Mouse (Mus musculus) midbrain, embryonic 16.5 days (tissue): Measurements from ENCODE around the gene Rab7b. TPM values are rescaled to one million over a fixed set of nuclear protein-coding genes. Genes with fewer than 3 reads are reported as not detected.

ENCODE experiments used
- ATAC-seq: fragments of 200-750 bp; cut with Nextera tagmentation; 2 replicates; pipeline ENCODE4 v1.8.0; 2017; ENCODE audit warnings: moderate TSS enrichment
- H3K27ac ChIP-seq: fragments of 300-500 bp; sonication (generic); 2 replicates; pipeline ENCODE4 v1.5.1; 2014; ENCODE audit warnings: mild to moderate bottlenecking, low read length, mixed read lengths
- H3K27me3 ChIP-seq: fragments of 300-500 bp; sonication (generic); 2 replicates; pipeline ENCODE4 v1.6.1; 2014; ENCODE audit warnings: low read depth, low read length, mixed read lengths; ENCODE audit not compliant: control insufficient read depth, insufficient read depth
- H3K36me3 ChIP-seq: fragments of 300-500 bp; sonication (generic); 2 replicates; pipeline ENCODE4 v1.6.1; 2014; ENCODE audit warnings: mild to moderate bottlenecking, low read length, moderate library complexity, mixed read lengths; ENCODE audit not compliant: control insufficient read depth, insufficient read depth
- H3K4me1 ChIP-seq: fragments of 300-500 bp; sonication (generic); 2 replicates; pipeline ENCODE4 v1.6.1; 2014; ENCODE audit warnings: mild to moderate bottlenecking, low read length, mixed read lengths; ENCODE audit not compliant: control insufficient read depth, insufficient read depth
- H3K4me2 ChIP-seq: fragments of 300-500 bp; sonication (generic); 2 replicates; pipeline ENCODE4 v1.6.1; 2014; ENCODE audit warnings: mild to moderate bottlenecking, low read length, mixed read lengths
- H3K4me3 ChIP-seq: fragments of 300-500 bp; sonication (generic); 2 replicates; pipeline ENCODE4 v1.5.1; 2014; ENCODE audit warnings: low read depth, mild to moderate bottlenecking, low read length, moderate library complexity, mixed read lengths
- H3K9ac ChIP-seq: fragments of 300-500 bp; sonication (generic); 2 replicates; pipeline ENCODE4 v1.6.1; 2014; ENCODE audit warnings: low read depth, low read length, mixed read lengths
- H3K9me3 ChIP-seq: fragments of 300-500 bp; sonication (generic); replicated peaks from 2 replicates; pipeline ENCODE4 v1.6.1; 2014; ENCODE audit warnings: mild to moderate bottlenecking, low read length, mixed read lengths; ENCODE audit not compliant: control insufficient read depth, poor library complexity, severe bottlenecking
- WGBS: fragments of 180-500 bp; shearing (Covaris S2); extraction: QIAGEN DNeasy Blood & Tissue Kit; methylation state at CpG from one replicate; pipeline ENCODE4 v1.1.7; 2014; 5-methylcytosine and 5-hydroxymethylcytosine counted together
- polyA plus RNA-seq: library from polyadenylated mRNA; unstranded; fragments of >200 nt; fragmentation: Nextera tagmentation; extraction: Ambion mirVana; gene quantifications from 2 replicates; pipeline ENCODE4 v1.2.1, GENCODE M21; 2015

The Rab7b gene
- polyA plus RNA-seq, 1 experiment from 2014 or later, result 0.87 TPM

DNA sequence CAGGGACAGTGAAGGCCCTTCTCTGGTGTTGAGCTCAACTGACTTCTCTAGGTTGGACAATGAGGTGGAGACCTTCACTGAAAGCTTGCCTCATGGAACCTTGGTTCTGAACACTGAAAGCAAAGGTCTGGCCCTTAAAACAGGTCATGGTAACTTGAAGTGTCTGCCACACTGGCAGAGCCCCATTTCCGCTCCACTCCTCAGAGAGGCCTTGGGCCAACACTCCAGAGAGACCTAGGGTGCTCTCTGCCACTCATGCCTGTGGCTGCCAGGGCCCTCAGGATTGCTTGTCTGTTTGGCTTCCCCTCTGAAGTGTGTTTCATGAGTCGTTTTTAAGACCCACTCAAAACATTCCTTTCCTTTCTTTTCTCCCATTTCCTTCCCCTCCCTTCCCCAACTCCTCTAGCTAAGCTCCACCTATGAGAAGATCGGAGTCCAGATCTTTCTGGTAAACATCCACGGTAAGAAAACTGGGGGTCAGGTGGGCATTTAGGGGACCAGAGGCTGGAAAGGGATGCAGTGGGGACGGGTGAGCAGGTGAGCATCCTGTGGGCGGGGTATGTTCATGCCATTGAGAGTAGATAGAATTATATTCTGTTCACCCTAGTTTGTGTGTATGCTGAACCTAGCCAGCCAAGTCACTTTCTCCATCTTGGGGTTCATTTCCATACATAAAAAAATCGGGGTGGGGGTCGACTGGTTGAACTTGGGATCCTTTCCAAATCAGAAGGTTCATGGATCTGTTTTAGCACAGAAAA lies 76.3 kb downstream of the Rab7b start:
- Histone ChIP-seq H3K4me1 (no peaks in the 10 kb centered on the region), H3K9me3 (no peaks in the 10 kb centered on the region), H3K4me3 (no peak overlapping the region), H3K27ac (no peak overlapping the region), H3K4me2 (no peak overlapping the region), H3K9ac (no peak overlapping the region), H3K36me3 (no peaks in the 10 kb centered on the region), H3K27me3 (no peaks in the 10 kb centered on the region)
- 65% methylated on average over 8 of the region's 8 CpGs for WGBS
- ATAC-seq, result no peak

Other genes starting within 250 kb of the Rab7b start
- 26.5 and 31.7 TPM in 2 replicates for gene Srgap2, start 161.3 kb upstream of the Rab7b start, polyA plus RNA-seq
- gene Fam72a, start 160.8 kb upstream of the Rab7b start, polyA plus RNA-seq, result 0.77 and 1.1 TPM in 2 replicates
- gene Avpr1b, start 89.5 kb upstream of the Rab7b start, polyA plus RNA-seq, result not detected in 2 replicates
- gene Ctse, start 50.4 kb upstream of the Rab7b start, polyA plus RNA-seq, result not detected in 2 replicates
- 0.04 TPM in 2 replicates for gene Slc26a9, start 55.3 kb downstream of the Rab7b start, polyA plus RNA-seq
- gene Pm20d1, start 108.7 kb downstream of the Rab7b start, polyA plus RNA-seq, result 0.15 and 0.46 TPM in 2 replicates
- gene Slc41a1, start 138.8 kb downstream of the Rab7b start, polyA plus RNA-seq, result 17.7 and 18.2 TPM in 2 replicates
- 6.7 and 7.6 TPM in 2 replicates for gene Rab29, start 178.5 kb downstream of the Rab7b start, polyA plus RNA-seq
- 50.1 and 53.6 TPM in 2 replicates for gene Nucks1, start 221.8 kb downstream of the Rab7b start, polyA plus RNA-seq